Mouse (Mus musculus): ENCODE measurements around the gene Sh3bgrl3.

- TF ChIP-seq CTCF (IDR thresholded peaks at IDR 0.05; ENCODE audit: insufficient read depth, low read length): no peak
- TF ChIP-seq POLR2A (IDR thresholded peaks at IDR 0.05; ENCODE audit: borderline replicate concordance, extremely low read depth, low read depth, low read length): no peak
These were observed 23.5 kb upstream of the Sh3bgrl3 start for GRCm38 (mm10) chr4:134152112-134152511.
